Mouse (Mus musculus) frontal cortex, postnatal 36 days (tissue): Measurements from ENCODE around the gene Vps37c.

Source experiments
- DNase-seq, 2 experiments: peaks; one replicate each; pipeline ENCODE4 v3.0.0; 2022; ENCODE audit warnings: low spot score in 2 of 2

Vps37c gene

GRCm38 (mm10) chr19:10689470-10690166 lies 1.1 kb downstream of the Vps37c start:
- no peak for DNase-seq

DNA sequence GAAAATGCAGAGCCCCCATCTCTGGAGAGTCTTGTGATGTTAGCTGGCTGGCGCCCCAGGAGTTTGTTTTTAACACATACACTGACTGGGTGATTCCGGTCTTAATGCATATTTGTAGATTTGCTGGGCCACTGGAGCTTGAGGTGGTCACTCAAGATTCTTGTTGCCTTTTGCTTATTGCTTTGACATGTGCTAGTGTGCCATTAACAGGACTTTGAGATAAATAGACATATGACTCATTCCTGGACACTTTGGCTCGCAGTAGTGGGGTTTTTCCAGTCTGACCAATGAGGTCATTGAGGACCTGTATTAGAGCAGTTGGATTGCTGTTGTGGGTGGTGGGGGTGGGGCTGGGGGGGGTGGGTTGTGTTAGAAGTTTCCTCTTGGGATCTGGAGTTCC lies 1.8 kb downstream of the Vps37c start:
- no peak for DNase-seq

- no peak for DNase-seq
These were observed 2.6 kb downstream of the Vps37c start for GRCm38 (mm10) chr19:10691121-10691520.

GRCm38 (mm10) chr19:10691660-10692059 lies 3.1 kb downstream of the Vps37c start:
- DNase-seq = no peak

- no peak for DNase-seq
These were observed 3.8 kb downstream of the Vps37c start for GRCm38 (mm10) chr19:10692361-10692760.

DNA sequence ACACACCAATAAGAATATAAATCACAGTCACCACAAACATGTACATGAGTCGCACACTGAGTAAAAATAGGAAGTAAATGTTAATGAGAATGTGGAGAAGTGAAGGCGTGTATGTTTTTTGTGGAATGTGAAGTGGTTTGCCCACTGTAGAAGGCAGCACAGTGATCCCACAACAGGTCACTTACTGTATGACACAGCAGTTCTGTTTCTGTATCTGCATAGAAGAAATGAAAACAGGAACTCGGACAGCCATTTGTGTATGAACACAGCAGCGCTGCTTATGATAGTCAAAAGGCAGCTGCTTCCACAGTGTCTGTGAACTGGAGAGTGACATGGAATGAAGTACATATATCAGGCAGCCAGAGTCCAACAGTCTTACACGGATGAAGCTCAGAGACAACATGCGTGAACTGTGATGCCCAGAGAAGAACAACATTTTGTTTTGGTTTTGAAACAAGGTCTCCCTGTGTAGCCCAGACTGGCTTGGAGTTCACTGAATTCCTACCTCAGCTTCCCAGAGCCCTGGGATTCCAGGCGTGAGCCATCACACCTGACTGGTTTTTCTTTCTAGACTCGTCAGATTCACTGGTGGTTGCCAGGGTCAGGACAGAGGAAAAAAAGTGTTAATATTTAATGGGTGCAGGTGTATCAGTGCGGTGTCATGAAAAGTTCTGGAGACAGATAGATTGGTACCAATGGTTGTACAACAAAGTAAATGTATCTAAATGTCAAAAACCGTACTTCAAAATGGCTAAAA lies 5.6 kb downstream of the Vps37c start:
- DNase-seq = no peak

DNA sequence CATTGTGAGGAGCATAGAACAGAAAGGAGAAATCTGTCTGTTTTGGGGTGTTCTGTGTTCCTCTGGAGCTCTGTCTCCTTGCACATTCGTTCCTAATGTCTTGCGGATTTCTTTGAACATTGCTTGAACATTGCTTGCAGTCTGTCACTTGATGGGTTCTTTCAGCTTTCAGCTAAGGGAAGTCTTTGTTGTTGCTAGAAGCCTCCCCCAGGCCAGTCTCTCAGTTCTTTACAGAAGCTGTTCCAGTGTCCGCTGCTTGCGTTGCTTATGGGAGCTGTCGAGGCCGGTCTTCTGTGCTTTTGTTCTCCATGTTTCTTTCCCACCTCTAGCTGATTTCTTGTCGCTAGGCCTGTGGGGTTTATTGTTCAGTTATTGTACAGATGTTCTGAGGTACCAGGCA lies 7.3 kb downstream of the Vps37c start:
- DNase-seq = no peak

- no peak for DNase-seq
These were observed 9.8 kb downstream of the Vps37c start for GRCm38 (mm10) chr19:10698131-10698991.

DNA sequence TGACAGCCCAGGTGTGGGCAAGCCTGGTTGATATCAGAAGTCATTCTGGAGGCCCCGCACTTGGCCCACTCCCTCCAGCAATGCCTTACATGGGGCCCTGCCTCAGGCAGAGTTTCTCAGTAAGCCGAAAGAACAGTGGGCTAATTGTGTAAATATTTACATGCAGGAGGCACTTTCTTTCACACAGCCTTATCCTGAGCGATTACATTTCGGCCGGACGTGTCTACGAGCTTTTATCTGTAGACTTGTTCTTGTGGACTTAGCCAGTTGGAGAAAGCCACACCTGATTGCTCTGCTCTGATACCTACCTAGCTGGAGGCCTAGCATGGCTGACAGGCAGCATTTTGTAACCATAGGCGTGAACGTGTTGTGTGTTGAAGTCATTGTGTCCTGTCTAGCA lies 11.3 kb downstream of the Vps37c start:
- no peak for DNase-seq

DNA sequence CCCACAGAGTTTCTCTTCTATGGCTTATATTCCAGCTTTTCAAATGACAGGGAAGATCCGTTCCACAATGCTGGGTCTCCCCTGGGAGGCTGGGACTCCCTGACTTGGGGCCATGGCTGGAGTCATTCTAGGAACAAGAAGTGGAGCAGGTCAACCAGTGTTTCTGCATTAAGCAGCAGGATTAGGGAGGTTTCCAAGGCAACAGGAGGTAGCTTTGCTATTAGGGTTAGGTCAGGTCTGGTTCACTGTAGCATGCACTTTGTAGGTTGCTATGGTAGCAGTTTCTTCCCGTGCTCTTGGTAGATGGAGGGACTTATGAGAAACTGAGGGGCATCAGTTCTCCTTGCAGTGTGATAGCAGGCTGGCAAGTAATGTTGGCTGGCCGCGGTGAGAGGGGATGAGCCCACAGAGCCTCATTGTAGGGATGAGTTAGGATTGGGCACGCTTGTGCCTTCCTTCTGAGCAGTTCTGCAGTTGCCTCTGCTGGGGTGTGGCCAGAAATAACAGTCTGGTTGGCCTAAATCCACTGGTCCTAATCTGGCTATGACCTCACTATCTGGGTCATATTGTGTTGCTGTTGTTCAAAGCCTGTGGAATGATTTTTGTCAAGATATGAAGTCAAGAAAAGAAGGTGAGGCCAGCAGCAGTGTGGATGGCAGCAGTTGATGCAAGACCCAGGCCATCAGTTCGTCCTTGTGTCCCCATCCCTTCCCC lies 12.6 kb downstream of the Vps37c start:
- no peak for DNase-seq

DNA sequence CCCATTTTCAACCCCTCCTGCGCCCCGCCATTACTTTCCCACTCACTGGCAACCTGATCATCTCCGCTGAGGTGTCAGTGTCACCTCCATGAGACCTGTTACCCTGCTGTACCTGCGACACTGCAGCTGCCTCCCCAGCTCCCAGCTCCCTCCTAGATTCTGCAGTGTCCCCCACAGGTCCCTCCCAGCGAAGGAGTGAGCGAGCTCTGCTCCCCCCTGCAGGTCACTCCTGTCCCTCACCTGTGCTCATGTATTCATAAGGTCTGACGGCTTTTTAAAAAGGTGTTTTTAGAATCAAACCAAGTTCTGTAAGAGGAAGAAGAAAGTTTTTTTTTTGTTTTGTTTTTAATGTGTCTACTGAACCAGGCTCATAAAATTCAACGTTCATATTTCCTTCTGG lies 13.6 kb downstream of the Vps37c start:
- DNase-seq = no peak

DNA sequence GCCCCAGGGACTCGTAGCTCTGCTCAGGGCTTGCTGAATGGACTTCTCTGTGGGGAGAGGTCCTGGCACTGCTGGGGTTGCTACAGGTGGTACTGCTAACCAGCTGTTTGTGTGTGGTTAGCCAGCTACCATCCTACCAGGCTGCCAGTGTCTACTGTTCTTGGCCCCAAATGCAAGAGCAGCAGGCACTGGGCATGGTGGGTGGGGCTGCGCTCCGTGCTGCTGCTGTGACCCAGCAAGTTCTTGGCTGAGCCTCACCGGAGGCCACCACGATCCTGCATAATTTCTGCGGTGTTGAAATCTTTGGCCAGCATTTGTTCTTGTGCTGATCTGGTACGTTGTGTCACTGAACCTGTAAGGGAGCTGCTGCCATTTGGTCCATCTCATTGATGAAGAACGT lies 14.9 kb downstream of the Vps37c start:
- no peak for DNase-seq

DNA sequence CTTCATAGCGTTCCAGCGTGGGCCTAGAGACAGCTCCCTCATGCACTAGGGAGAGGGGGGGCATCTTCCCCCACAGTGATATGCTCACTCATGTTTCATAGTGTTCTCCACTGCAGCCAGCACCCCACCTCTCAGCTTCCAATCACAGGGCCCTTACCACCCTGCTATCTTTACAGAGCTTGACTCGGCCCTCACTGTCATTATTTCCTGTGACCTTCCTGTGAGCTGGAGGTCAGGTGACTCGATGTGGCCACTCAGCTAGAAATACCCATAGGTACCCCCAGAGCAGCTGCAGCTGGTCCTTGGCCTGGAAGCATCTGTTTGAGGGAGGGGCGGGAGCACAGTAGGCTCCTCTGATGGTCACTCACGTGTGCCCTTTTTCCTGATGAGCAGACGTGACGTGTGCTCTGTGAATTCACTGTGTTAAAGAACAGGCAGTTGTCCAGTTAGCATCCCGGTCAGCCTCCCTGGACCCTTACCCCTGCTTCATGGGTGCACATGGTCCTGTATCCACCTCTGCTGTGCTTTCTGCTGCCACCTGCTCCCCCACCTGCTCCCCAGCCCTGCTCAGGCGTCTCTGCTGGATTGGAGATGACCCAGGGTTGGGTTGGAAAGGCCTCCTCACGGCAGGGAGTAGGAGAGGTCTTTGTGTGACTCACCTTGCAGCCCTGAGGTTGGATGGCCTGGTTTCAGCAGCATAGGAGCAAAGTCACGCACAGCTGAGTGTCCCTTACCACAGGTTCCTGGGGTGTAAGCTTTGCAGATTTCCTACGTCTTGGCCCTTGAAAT lies 18.7 kb downstream of the Vps37c start:
- DNase-seq = no peak

DNA sequence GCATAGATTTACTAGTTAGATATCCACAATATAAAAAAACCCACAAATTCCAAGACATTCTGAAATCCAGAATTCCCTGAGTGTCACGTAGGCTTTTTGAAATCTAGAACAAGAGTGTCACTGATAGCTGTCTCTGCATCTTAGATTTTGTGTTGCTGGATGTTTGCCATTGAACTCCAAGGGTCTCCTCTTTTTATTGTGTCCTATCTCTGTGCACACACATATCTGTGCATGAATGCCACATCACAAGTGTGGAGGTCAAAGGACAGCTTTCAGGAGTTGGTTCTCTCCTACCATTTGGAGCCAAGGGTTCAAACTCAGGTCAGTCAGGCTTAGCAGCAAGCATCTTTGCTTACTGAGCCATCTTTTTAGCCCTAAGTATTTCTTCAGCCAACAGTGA lies 19.3 kb downstream of the Vps37c start:
- no peak for DNase-seq

DNA sequence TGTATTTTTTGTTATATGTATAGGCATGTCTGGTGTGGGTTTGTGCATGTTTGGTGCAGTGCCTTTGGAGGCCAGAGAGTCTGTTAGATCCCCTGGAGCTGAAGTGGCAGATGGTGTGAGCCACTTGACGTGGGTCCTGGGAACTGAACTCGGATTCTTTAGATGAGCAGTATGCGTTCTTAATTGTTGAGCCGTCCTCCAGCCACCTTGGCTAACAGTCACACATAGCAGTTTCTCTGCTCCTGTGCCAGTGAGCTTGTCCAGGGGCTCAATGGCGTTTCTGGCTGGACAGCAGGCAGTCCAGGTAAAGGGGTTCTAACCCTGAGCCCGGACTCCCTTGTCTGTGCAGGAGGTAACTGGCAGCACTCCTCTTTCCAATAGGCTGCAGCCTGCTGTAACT lies 20.4 kb downstream of the Vps37c start:
- no peak for DNase-seq

DNA sequence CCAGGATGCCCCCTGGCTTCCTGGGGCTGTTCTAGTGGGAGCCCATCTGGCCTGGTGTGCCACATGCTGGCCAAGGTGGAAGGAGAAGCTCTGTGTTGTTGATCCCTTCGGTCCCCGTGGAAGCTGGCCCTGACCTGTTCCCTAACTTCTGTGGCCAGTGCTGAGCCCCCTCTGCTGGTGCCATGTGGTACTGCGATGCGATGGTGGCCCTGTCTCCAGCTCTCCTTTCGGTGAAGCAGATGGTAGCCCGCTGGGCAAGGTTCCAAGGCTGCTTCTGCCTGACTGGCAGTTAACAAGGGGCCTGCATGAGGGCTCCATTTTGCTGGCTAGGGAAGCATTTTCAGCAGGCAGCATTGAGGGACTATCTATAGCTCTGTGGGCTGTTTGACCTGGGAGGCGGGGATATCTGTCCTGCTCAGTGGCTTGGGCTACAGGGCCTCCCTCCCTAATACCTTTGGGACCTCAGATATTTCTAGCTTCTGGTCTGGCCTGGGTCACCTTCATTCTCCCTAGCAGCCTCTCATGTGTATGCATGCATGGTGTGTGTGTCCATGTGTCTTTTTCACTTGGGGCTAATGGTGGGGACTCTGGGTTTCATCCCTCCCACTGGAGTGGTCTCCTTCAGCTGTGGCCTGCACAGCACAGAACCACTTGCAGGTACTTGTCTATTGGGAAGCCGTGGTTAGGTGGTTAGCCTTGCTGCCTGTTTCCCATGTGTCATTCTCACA lies 21.0 kb downstream of the Vps37c start:
- DNase-seq = peak; percentile 98

GRCm38 (mm10) chr19:10710088-10710511 lies 21.6 kb downstream of the Vps37c start:
- DNase-seq = peak; percentile 72 to 79

DNA sequence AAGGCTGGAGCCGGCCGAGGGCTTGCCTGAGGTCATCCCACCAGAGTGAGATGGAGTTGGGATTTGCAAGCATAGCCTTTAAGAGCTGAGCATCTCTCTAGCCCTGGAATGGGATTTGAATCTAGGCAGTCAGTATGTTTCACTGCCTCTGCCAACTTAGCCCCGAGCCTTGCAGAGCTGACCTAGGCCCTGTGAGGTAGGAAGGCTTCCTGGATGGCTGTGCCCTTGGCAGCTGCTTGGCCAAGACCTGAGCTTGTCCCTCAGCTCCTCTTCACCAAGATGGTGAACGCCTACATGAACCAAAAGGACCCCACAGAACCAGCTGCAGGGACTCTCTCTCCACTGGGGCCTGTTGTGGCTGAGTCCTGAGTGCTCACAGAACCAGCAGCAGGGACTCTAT lies 22.2 kb downstream of the Vps37c start:
- DNase-seq = no peak

DNA sequence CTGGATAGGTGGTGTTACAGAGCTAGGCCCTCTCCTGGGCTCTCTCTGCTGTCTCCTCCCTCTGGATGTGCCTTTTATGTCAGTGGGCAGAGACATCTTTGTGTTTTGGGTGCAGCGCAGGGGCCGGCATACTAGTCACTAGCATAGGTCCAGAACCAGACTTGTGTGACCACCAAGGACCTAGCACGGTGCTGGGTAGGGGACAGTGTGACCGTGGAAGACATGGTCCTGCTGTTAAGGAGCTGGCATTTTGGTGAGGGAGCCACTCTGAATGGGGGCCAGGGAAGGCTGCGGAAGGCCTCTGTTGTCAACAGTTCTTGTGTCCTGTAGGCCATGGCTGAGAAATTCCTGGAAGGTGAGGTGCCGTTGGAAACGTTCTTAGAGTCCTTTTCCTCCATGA lies 23.7 kb downstream of the Vps37c start:
- no peak for DNase-seq

GRCm38 (mm10) chr19:10712646-10713045 lies 24.1 kb downstream of the Vps37c start:
- no peak for DNase-seq
